Mouse (Mus musculus) liver, adult (tissue): ENCODE measurements around the gene Gm20388.

Experiments
- GATA4 ChIP-seq: IDR thresholded peaks from 2 replicates; pipeline ENCODE4 v1.6.1; 2014; ENCODE audit warnings: mild to moderate bottlenecking, low read length; ENCODE audit not compliant: insufficient replicate concordance

Gene Gm20388

GRCm38 (mm10) chr8:120614491-120614890, 703.9 kb downstream of the Gm20388 start:
- TF ChIP-seq GATA4: no peak

GRCm38 (mm10) chr8:120616663-120617626, 706.3 kb downstream of the Gm20388 start:
- TF ChIP-seq GATA4: no peak

GRCm38 (mm10) chr8:120618110-120618509, 707.5 kb downstream of the Gm20388 start:
- no peak for TF ChIP-seq GATA4

GRCm38 (mm10) chr8:120619235-120620180, 708.9 kb downstream of the Gm20388 start:
- TF ChIP-seq GATA4: no peak

- TF ChIP-seq GATA4: no peak
These were observed 709.8 kb downstream of the Gm20388 start for GRCm38 (mm10) chr8:120620441-120620840.

- no peak for TF ChIP-seq GATA4
These were observed 711.5 kb downstream of the Gm20388 start for GRCm38 (mm10) chr8:120622161-120622560.

GRCm38 (mm10) chr8:120623608-120624007, 713.0 kb downstream of the Gm20388 start:
- no peak for TF ChIP-seq GATA4

GRCm38 (mm10) chr8:120626461-120626860, 715.8 kb downstream of the Gm20388 start:
- no peak for TF ChIP-seq GATA4

- no peak for TF ChIP-seq GATA4
These were observed 716.7 kb downstream of the Gm20388 start for GRCm38 (mm10) chr8:120627298-120627697.

- TF ChIP-seq GATA4: no peak
These were observed 719.4 kb downstream of the Gm20388 start for GRCm38 (mm10) chr8:120630031-120630430.

GRCm38 (mm10) chr8:120630848-120631247, 720.2 kb downstream of the Gm20388 start:
- no peak for TF ChIP-seq GATA4

- TF ChIP-seq GATA4: no peak
These were observed 721.1 kb downstream of the Gm20388 start for GRCm38 (mm10) chr8:120631441-120632375.

- TF ChIP-seq GATA4: no peak
These were observed 722.5 kb downstream of the Gm20388 start for GRCm38 (mm10) chr8:120632969-120633664.
